Mouse (Mus musculus) megakaryocyte, embryonic 14.5 days (primary cell): ENCODE measurements at regions not wholly inside any gene's neighbourhood (a gene's known extent, or its start where the extent isn't known, plus 50 kb on each side); places are given as distances from the start of the nearest gene placed in this dataset.

ENCODE experiments used
- FLI1 ChIP-seq: IDR thresholded peaks from 2 replicates; pipeline ENCODE4 v1.6.1; 2012; ENCODE audit warnings: low read length, inconsistent platforms, mixed read lengths
- GATA1 ChIP-seq: IDR thresholded peaks from 3 replicates; pipeline ENCODE4 v1.6.1; 2012; ENCODE audit warnings: mixed read lengths, low read length, inconsistent platforms, borderline replicate concordance

DNA sequence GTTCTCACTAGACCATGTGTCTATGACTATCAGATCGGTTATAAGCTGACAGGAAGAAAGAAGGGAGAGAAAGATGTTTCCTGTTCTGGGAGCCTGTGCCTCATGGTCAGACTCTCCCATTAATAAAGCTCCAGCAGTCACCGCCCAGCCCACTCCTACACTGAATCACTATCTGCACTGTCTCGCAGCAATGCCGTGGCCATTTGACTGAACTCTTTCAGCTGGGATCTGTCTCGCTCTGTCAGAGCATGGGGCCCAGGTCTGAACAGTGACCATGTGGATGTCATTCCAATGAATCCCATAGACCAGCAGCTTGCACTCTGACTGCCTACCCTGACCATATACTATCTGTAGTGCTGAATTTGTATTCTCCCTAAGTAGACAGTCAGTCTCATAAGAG lies 70.0 kb downstream of the Fasl start:
- TF ChIP-seq GATA1 (no peak), FLI1 (no peak)
